Mouse (Mus musculus) frontal cortex, adult (tissue): Measurements from ENCODE around the gene Zfp787.
"Not testable (repeated sequence)": the region's sequence is repeated elsewhere in the genome, so short reads cannot be mapped to it uniquely, and the experiment has no call there.

Experiments used
- ATAC-seq: cut with Nextera tagmentation; 2 replicates; pipeline ENCODE4 v1.9.2; 2017; ENCODE audit warnings: mild to moderate bottlenecking, moderate library complexity, mixed read lengths; ENCODE audit not compliant: low TSS enrichment

The Zfp787 gene

GRCm38 (mm10) chr7:6162172-6162571, 6.4 kb upstream of the Zfp787 start:
- no peak for ATAC-seq

GRCm38 (mm10) chr7:6161541-6161940, 5.7 kb upstream of the Zfp787 start:
- no peak for ATAC-seq

GRCm38 (mm10) chr7:6159604-6160003, 3.8 kb upstream of the Zfp787 start:
- ATAC-seq: no peak

GRCm38 (mm10) chr7:6157479-6157878, 1.7 kb upstream of the Zfp787 start:
- ATAC-seq: no peak

GRCm38 (mm10) chr7:6156901-6157472, 1.2 kb upstream of the Zfp787 start:
- ATAC-seq: no peak

GRCm38 (mm10) chr7:6155031-6155872, 545 bp downstream of the Zfp787 start:
- peak; percentile 60 for ATAC-seq

GRCm38 (mm10) chr7:6154164-6154563, 1.6 kb downstream of the Zfp787 start:
- ATAC-seq: no peak

- ATAC-seq: no peak
These were observed 2.7 kb downstream of the Zfp787 start for GRCm38 (mm10) chr7:6153131-6153530.

- ATAC-seq: no peak
These were observed 3.8 kb downstream of the Zfp787 start for GRCm38 (mm10) chr7:6152036-6152435.

- no peak for ATAC-seq
These were observed 4.5 kb downstream of the Zfp787 start for GRCm38 (mm10) chr7:6151266-6151665.

- ATAC-seq: no peak
These were observed 8.1 kb downstream of the Zfp787 start for GRCm38 (mm10) chr7:6147688-6148087.

- ATAC-seq: no peak
These were observed 8.8 kb downstream of the Zfp787 start for GRCm38 (mm10) chr7:6146982-6147325.

- no peak for ATAC-seq
These were observed 9.4 kb downstream of the Zfp787 start for GRCm38 (mm10) chr7:6146194-6146981.

- ATAC-seq: no peak
These were observed 10.2 kb downstream of the Zfp787 start for GRCm38 (mm10) chr7:6145423-6146188.

GRCm38 (mm10) chr7:6143991-6144531, 11.7 kb downstream of the Zfp787 start:
- peak; percentile 58; the same call in 1 of the 2 replicates for ATAC-seq

- ATAC-seq: no peak
These were observed 16.5 kb downstream of the Zfp787 start for GRCm38 (mm10) chr7:6139295-6139694.

GRCm38 (mm10) chr7:6136497-6136896, 19.3 kb downstream of the Zfp787 start:
- ATAC-seq: no peak

GRCm38 (mm10) chr7:6132646-6133045, 23.2 kb downstream of the Zfp787 start:
- no peak for ATAC-seq

GRCm38 (mm10) chr7:6130346-6130745, 25.5 kb downstream of the Zfp787 start:
- ATAC-seq: no peak

- ATAC-seq: peak; percentile 90
These were observed 28.9 kb downstream of the Zfp787 start for GRCm38 (mm10) chr7:6126690-6127448.

GRCm38 (mm10) chr7:6121128-6121527, 34.7 kb downstream of the Zfp787 start:
- not testable (repeated sequence) for ATAC-seq
